Mouse (Mus musculus): ENCODE results near the gene Ugt1a9.
"Not testable (repeated sequence)": the region's sequence is repeated elsewhere in the genome, so short reads cannot be mapped to it uniquely, and the experiment has no call there.

Ugt1a9 gene

DNA sequence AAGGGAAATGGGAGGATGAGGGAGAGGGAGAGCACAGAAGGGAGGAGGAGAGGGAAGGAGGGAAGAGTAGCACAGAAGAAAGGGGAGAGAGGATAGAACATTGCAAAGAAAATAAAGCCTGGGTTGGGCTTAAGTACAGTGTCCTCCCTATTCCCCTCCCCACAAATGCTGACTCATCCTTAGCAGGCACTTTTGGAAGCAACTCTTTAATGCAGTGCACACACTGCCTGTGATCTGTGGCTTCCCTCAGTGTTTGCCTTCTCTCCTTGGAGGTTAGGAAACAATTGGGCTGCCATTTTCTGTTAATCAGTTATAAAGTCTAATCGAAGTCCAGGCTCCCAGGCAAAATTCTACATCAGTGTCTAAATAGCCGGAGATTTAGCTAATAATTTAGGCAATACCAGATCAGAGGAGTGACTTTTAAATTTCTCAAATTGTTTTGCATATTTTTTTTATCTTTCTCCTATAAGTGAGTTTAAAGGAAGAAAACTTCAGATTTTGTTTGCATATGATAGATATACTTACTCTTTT lies 38.5 kb downstream of the Ugt1a9 start:
- DNase-seq, result peak in 1 of 2 experiments; percentile 40

- not testable (repeated sequence) for DNase-seq
These were observed 39.0 kb downstream of the Ugt1a9 start for GRCm38 (mm10) chr1:88109604-88110003.

DNA sequence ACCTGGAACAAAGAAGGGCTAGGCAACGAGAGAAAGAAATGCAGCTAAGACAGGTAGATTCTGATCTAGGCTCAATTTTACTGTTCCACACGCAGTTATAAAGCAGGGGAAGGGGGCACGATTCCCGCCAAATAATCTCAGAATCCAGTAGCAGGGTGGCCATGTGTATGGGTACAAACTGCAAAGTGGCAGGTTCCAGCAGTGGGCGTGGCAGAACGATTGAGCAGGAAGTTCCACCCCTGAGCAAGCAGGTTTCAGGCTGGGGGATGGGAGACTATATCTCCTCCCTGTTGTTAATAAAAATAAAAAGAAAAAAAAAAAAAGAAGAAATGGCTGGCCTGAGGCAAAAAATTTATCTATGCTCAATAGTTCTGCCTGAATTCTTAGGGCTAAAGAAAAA lies 42.2 kb downstream of the Ugt1a9 start:
- peak in 1 of 2 experiments; percentile 59 for DNase-seq

GRCm38 (mm10) chr1:88120550-88120949 lies 50.0 kb downstream of the Ugt1a9 start:
- DNase-seq, result not testable (repeated sequence)

- DNase-seq, result peak; percentile 70 to 78
These were observed 50.9 kb downstream of the Ugt1a9 start for GRCm38 (mm10) chr1:88121521-88121920.

DNA sequence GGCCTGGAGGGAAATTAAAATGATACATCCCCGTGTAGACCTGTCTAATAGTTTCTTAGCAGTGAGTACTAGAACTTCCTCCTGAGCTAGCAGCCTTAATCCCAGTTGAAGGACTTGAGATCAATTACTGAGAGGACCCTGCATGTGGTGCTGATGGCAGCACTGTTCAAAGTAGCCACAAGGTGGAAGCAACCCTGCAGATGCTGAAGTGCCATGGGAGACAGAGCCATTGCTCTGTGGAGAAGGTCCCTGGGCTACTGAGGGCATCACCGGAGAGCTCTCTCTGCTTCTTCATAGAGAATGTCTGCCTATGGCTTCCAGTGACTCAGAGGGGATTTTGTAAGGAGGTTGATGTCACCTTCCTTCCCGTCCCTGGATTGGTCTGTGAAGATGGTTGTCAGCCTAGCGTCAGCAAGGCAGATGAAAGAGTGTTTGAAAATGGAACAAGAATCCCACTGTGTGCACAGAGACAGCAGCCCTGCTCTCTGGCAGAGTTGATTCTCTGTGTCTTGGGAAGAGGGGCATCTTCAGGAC lies 55.3 kb downstream of the Ugt1a9 start:
- DNase-seq, result peak in 1 of 2 experiments; percentile 44

DNA sequence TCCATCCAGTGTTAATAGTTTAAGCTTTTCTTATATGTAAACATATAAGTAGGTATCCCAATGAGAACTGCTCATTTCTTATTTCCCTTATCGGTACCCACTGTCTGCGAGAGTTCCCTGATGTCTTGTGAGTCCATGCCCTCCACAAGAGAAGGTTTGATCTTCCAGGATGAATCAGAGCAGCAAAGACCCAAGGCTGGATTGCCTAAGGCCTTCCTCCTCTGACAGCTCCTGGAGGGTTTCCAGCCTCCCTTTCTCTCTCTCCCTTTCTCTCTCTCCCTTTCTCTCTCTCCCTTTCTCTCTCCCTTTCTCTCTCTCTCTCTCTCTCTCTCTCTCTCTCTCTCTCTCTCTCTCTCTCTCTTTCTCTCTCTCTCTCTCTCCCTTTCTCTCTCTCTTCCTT lies 58.5 kb downstream of the Ugt1a9 start:
- DNase-seq, result not testable (repeated sequence)

- DNase-seq, result not testable (repeated sequence)
These were observed 59.6 kb downstream of the Ugt1a9 start for GRCm38 (mm10) chr1:88130223-88130622.

GRCm38 (mm10) chr1:88133908-88134456 lies 63.4 kb downstream of the Ugt1a9 start:
- peak in 1 of 2 experiments; percentile 12 for DNase-seq

GRCm38 (mm10) chr1:88134457-88135011 lies 63.9 kb downstream of the Ugt1a9 start, which contains the start of gene Ugt1a6a:
Gene Ugt1a6a (plus strand): TSS chr1:88134809.
- peak; percentile 26 to 50 for DNase-seq

DNA sequence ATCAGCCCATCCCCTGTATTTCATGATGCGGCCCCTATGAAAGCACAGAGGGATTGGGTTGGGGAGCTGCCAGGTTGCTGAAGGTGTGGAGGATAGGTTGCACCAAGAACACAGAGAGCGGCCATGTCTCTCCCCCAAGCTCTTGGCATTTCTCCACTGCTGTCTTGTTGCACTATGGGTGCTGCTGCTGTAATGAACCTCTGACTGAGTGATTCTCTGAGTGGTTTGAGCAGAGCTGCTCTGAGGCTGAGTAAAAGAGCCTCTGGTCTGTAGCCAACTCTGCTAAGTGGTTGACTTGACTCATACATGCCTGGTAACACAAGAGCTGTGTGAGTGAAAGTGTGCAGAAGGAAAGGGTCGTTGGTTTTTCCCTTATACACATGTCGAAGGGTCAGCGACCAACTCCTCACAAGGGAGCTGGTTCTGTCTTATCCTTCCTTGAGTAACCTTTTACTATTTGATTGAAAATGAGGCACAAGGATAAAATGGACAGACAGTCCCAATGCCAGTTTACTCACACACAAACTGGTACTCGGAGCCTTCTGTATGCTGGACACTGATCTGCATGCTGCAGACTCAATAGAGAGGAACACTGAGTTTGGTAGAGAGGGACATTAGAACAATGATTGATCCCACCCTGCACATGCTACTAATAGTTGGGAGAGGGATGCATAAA lies 64.8 kb downstream of the Ugt1a9 start:
- not testable (repeated sequence) for DNase-seq

- no peak for DNase-seq
These were observed 66.0 kb downstream of the Ugt1a9 start for GRCm38 (mm10) chr1:88136646-88137045.

GRCm38 (mm10) chr1:88137264-88137663 lies 66.7 kb downstream of the Ugt1a9 start:
- no peak for DNase-seq

DNA sequence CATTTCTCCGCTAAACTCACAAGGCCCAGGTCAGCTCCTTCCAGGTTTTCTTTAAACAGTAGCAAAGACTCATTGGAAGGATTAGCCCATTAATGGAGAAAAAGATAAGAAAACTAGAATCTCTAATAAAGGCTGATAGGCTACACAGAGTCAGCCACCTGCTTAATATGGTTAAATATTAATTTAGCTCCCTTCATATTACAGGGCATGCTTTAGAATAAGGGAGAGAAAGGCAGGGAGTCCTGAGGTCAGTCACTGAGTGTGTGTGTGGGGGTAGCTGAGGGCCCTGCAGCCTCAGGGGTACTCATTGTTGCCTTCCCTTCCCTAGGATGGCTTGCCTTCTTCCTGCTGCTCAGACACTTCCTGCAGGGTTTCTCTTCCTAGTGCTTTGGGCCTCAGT lies 67.5 kb downstream of the Ugt1a9 start:
- no peak for DNase-seq

DNA sequence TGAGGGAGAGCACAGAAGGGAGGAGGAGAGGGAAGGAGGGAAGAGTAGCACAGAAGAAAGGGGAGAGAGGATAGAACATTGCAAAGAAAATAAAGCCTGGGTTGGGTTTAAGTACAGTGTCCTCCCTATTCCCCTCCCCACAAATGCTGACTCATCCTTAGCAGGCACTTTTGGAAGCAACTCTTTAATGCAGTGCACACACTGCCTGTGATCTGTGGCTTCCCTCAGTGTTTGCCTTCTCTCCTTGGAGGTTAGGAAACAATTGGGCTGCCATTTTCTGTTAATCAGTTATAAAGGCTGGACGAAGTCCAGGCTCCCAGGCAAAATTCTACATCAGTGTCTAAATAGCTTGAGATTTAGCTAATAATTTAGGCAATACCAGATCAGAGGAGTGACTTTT lies 69.9 kb downstream of the Ugt1a9 start:
- DNase-seq, result peak; percentile 75 to 82

DNA sequence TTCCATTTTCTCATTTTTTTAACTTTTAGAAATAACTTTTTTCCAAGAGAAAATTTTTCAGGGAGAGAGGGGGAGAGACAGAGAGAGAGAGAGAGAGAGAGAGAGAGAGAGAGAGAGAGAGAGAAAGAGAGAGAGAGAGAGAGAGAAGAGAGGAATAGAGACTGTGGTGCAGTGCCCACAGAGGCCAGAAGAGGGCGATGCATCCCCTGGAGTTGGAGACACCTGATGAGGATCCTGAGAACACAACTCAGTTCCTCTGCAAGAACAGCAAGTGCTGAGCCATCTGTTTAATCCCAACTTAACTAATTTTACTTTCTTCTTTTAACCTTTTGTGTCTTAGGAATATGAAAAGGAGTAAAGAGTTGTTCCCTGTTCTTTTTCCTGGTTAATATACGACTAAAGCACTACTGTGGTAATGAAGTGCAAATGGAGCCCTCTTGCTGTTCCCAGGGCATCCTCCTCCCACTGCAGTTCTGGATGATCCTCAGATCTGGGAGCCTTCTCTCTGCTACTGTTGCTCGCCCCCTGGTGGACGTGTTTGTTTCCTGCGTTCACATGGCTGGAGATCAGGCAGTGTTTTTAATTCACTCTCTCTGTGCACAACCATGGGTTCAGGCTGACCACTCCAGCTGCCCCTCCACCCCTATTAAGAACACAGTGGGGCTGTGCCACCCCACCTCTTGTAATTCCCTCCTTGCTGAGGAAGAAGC lies 73.5 kb downstream of the Ugt1a9 start:
- DNase-seq, result peak; percentile 67 to 86

DNA sequence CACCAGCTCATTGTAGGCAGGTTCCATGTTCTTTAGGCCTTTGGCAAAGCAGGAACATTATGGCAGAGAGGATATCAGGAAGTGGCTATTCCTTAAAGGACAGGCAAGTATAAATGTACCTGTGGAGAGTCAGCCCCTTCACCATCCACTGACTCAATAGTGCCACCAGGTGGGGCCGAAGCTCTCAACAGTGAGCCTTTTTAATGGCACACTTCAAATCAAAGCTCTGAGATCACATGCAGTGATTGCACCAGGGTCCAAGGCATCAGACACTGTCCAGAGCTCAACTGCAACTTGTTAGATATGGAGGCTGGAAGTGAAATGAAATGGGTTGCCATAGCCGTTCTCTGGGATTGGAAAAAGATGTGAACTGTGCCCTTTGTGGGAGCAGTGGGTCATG lies 74.7 kb downstream of the Ugt1a9 start:
- DNase-seq, result peak; percentile 35 to 65

GRCm38 (mm10) chr1:88150133-88150532 lies 79.5 kb downstream of the Ugt1a9 start:
- peak; percentile 16 to 33 for DNase-seq

GRCm38 (mm10) chr1:88158430-88158829 lies 87.8 kb downstream of the Ugt1a9 start:
- no peak for DNase-seq

GRCm38 (mm10) chr1:88165711-88166110 lies 95.1 kb downstream of the Ugt1a9 start, which contains the start of gene Ugt1a5:
Gene Ugt1a5 (plus strand): TSS chr1:88166012.
- no peak for DNase-seq

DNA sequence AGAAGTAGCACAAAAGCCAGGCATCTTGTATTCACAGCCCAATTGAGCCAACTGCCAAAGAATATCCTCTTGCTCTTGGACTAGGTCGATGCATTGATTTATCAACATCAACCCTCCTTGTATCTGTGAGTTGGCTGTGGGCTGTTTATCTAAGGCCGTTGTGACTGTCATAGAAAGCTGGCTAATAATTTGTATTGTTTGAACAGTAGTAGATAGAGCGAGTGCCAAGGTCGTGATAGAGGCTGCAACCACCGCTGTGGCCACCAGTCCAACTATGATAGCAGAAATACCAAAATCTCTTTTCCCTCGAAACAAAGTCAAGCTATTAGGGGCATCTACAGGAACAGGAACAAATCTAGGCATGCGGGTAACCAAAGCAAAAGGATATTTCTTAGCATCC lies 101.6 kb downstream of the Ugt1a9 start:
- not testable (repeated sequence) for DNase-seq

- DNase-seq, result peak in 1 of 2 experiments; percentile 40
These were observed 109.1 kb downstream of the Ugt1a9 start for GRCm38 (mm10) chr1:88179657-88180056.
